Mouse (Mus musculus): ENCODE measurements around the gene Grik2. TPM values are rescaled to one million over a fixed set of nuclear protein-coding genes. Genes with fewer than 3 reads are reported as not detected.

The Grik2 gene
- total and polyA plus RNA-seq, 3 experiments, result not detected

GRCm38 (mm10) chr10:49368601-49369000 lies 420.0 kb downstream of the Grik2 start:
- Histone ChIP-seq H3K27ac (ENCODE audit: control insufficient read depth, low read depth, low read length) (no peak overlapping the region), H3K9ac (ENCODE audit: control insufficient read depth, low read depth, low read length, poor library complexity, severe bottlenecking) (no peak overlapping the region), H3K4me3 (ENCODE audit: control insufficient read depth in 1 of 2, insufficient read depth in 1 of 2, low read depth in 2 of 2, low read length in 2 of 2) (no peak overlapping the region), H3K4me1 (ENCODE audit: control insufficient read depth in 1 of 2, insufficient read depth in 2 of 2, low read length in 2 of 2) (no peaks in the 10 kb centered on the region), H3K36me3 (ENCODE audit: control insufficient read depth in 1 of 2, insufficient read depth in 2 of 2, low read length in 2 of 2) (no peaks in the 10 kb centered on the region), H3K9me3 (replicated peaks; ENCODE audit: insufficient read depth, low read length) (no peaks in the 10 kb centered on the region), H3K27me3 (ENCODE audit: control insufficient read depth in 1 of 2, insufficient read depth in 2 of 2, low read length in 2 of 2) (no peaks in the 10 kb centered on the region), H3K79me2 (ENCODE audit: control insufficient read depth, insufficient read depth, low read length, poor library complexity) (no peaks in the 10 kb centered on the region)
- no peak for DNase-seq (ENCODE audit: low read depth, low spot score)
- TF ChIP-seq MYC (IDR thresholded peaks at IDR 0.05; ENCODE audit: low read depth, low read length), result no peak
- no peak for TF ChIP-seq ELF1 (IDR thresholded peaks at IDR 0.05; ENCODE audit: low read depth, low read length)
- no peak for TF ChIP-seq NELFE (IDR thresholded peaks at IDR 0.05; ENCODE audit: low read depth, low read length)
- no peak for TF ChIP-seq UBTF (IDR thresholded peaks at IDR 0.05; ENCODE audit: borderline replicate concordance, insufficient read depth, low read depth, low read length)
- no peak for TF ChIP-seq MAFK (IDR thresholded peaks at IDR 0.05; ENCODE audit: borderline replicate concordance, low read depth, low read length)
- no peak for TF ChIP-seq JUND (IDR thresholded peaks at IDR 0.05; ENCODE audit: low read depth, low read length)
- TF ChIP-seq CTCF (IDR thresholded peaks at IDR 0.05 in 2 of 3, conservative IDR thresholded peaks at IDR 0.05 in 1 of 3; ENCODE audit: control insufficient read depth in 1 of 3, insufficient read depth in 1 of 3, low read depth in 2 of 3, low read length in 3 of 3, poor library complexity in 1 of 3, severe bottlenecking in 1 of 3), result no peak
- no peak for TF ChIP-seq ZNF384 (IDR thresholded peaks at IDR 0.05; ENCODE audit: low read depth, low read length)
- no peak for TF ChIP-seq ETS1 (IDR thresholded peaks at IDR 0.05; ENCODE audit: low read depth, low read length)
- no peak for TF ChIP-seq RCOR1 (IDR thresholded peaks at IDR 0.05; ENCODE audit: low read depth, low read length)
- no peak for TF ChIP-seq MXI1 (IDR thresholded peaks at IDR 0.05; ENCODE audit: low read depth, low read length)
- TF ChIP-seq TAL1 (IDR thresholded peaks at IDR 0.05; ENCODE audit: low read length), result no peak

DNA sequence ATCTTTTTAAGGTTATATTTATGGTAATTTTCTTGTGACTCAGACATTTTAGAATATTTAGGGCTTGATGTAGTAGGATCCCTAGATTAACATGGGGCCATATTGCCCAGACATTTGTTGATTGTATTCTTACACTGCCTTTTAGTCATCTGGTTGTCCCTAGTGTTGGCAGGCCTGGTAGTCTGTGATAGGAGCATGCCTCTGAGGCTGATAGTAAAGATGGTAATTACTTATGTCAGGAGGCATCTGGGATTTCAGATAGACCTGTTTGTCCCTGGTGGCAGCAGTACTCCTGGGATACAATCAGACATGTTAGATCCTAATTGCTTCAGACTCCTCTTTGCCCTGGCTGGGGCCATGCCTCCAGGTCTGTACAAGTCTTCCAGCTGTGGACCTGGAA lies 423.3 kb downstream of the Grik2 start:
- Histone ChIP-seq H3K27me3 (ENCODE audit: control insufficient read depth in 1 of 2, insufficient read depth in 2 of 2, low read length in 2 of 2) (no peaks in the 10 kb centered on the region), H3K79me2 (ENCODE audit: control insufficient read depth, insufficient read depth, low read length, poor library complexity) (no peaks in the 10 kb centered on the region), H3K9me3 (replicated peaks; ENCODE audit: insufficient read depth, low read length) (no peaks in the 10 kb centered on the region), H3K4me1 (ENCODE audit: control insufficient read depth in 1 of 2, insufficient read depth in 2 of 2, low read length in 2 of 2) (no peaks in the 10 kb centered on the region), H3K4me3 (ENCODE audit: control insufficient read depth in 1 of 2, insufficient read depth in 1 of 2, low read depth in 2 of 2, low read length in 2 of 2) (no peak overlapping the region), H3K9ac (ENCODE audit: control insufficient read depth, low read depth, low read length, poor library complexity, severe bottlenecking) (no peak overlapping the region), H3K36me3 (ENCODE audit: control insufficient read depth in 1 of 2, insufficient read depth in 2 of 2, low read length in 2 of 2) (no peaks in the 10 kb centered on the region), H3K27ac (ENCODE audit: control insufficient read depth, low read depth, low read length) (no peak overlapping the region)
- no peak for TF ChIP-seq POLR2AphosphoS5 (IDR thresholded peaks at IDR 0.05; ENCODE audit: borderline replicate concordance, low read depth, low read length)
- no peak for TF ChIP-seq MAX (IDR thresholded peaks at IDR 0.05; ENCODE audit: low read length)
- no peak for TF ChIP-seq TCF12 (IDR thresholded peaks at IDR 0.05; ENCODE audit: low read depth, low read length)
- no peak for TF ChIP-seq SMC3 (IDR thresholded peaks at IDR 0.05; ENCODE audit: low read depth, low read length)
- TF ChIP-seq USF2 (IDR thresholded peaks at IDR 0.05; ENCODE audit: borderline replicate concordance in 1 of 2, insufficient read depth in 1 of 2, low read depth in 1 of 2, low read length in 2 of 2), result no peak
- no peak for TF ChIP-seq TBP (IDR thresholded peaks at IDR 0.05; ENCODE audit: low read depth, low read length)
- TF ChIP-seq CHD1 (IDR thresholded peaks at IDR 0.05; ENCODE audit: low read depth, low read length), result no peak
- TF ChIP-seq NRF1 (IDR thresholded peaks at IDR 0.05; ENCODE audit: insufficient read depth, low read depth, low read length, poor library complexity, severe bottlenecking), result no peak
- no peak for TF ChIP-seq ZMIZ1 (IDR thresholded peaks at IDR 0.05; ENCODE audit: low read depth, low read length)
- no peak for TF ChIP-seq RCOR1 (IDR thresholded peaks at IDR 0.05; ENCODE audit: low read depth, low read length)
- TF ChIP-seq POLR2A (IDR thresholded peaks at IDR 0.05; ENCODE audit: control insufficient read depth in 1 of 2, insufficient read depth in 1 of 2, low read depth in 1 of 2, low read length in 2 of 2, poor library complexity in 1 of 2), result no peak
- no peak for TF ChIP-seq ZKSCAN1 (IDR thresholded peaks at IDR 0.05; ENCODE audit: low read depth, low read length)
- TF ChIP-seq EP300 (IDR thresholded peaks at IDR 0.05; ENCODE audit: low read depth in 1 of 2, low read length in 2 of 2), result no peak
- no peak for TF ChIP-seq MYB (IDR thresholded peaks at IDR 0.05; ENCODE audit: low read depth, low read length)
- DNase-seq (ENCODE audit: low read depth, low spot score), result no peak

Measured in MEL (cell line).